Mouse (Mus musculus) hindbrain, embryonic 11.5 days (tissue): ENCODE data around the gene Cyp4f17. TPM values are rescaled to one million over a fixed set of nuclear protein-coding genes. Genes with fewer than 3 reads are reported as not detected.
"Not testable (repeated sequence)": the region's sequence is repeated elsewhere in the genome, so short reads cannot be mapped to it uniquely, and the experiment has no call there.

ENCODE experiments used
- ATAC-seq: fragments of 200-750 bp; cut with Nextera tagmentation; 2 replicates; pipeline ENCODE4 v1.8.0; 2017; ENCODE audit warnings: mild to moderate bottlenecking, moderate TSS enrichment, moderate library complexity; ENCODE audit not compliant: low FRiP score
- DNase-seq: peaks from one replicate; pipeline ENCODE4 v3.0.0-alpha.2; 2015; ENCODE audit warnings: low spot score
- H3K27ac ChIP-seq: fragments of 300-500 bp; sonication (generic); 2 replicates; pipeline ENCODE4 v1.5.1; 2014; ENCODE audit warnings: mild to moderate bottlenecking, low read depth, low read length
- H3K27me3 ChIP-seq: fragments of 300-500 bp; sonication (generic); 2 replicates; pipeline ENCODE4 v1.6.1; 2014; ENCODE audit warnings: mild to moderate bottlenecking, low read length, moderate library complexity, mixed read lengths; ENCODE audit not compliant: control insufficient read depth, insufficient read depth
- H3K36me3 ChIP-seq: fragments of 300-500 bp; sonication (generic); 2 replicates; pipeline ENCODE4 v1.6.1; 2014; ENCODE audit warnings: mild to moderate bottlenecking, low read length, moderate library complexity, mixed read lengths; ENCODE audit not compliant: control insufficient read depth, insufficient read depth
- H3K4me1 ChIP-seq: fragments of 300-500 bp; sonication (generic); replicated peaks from 2 replicates; pipeline ENCODE4 v1.6.1; 2014; ENCODE audit warnings: low read length, mixed read lengths; ENCODE audit not compliant: control insufficient read depth, insufficient read depth
- H3K4me2 ChIP-seq: fragments of 300-500 bp; sonication (generic); replicated peaks from 2 replicates; pipeline ENCODE4 v1.6.1; 2014; ENCODE audit warnings: mild to moderate bottlenecking, low read depth, low read length
- H3K4me3 ChIP-seq: fragments of 300-500 bp; sonication (generic); 2 replicates; pipeline ENCODE4 v1.5.1; 2014; ENCODE audit warnings: low read depth, low read length
- H3K9ac ChIP-seq: fragments of 300-500 bp; sonication (generic); 2 replicates; pipeline ENCODE4 v1.6.1; 2014; ENCODE audit warnings: low read depth, low read length
- H3K9me3 ChIP-seq: fragments of 300-500 bp; sonication (generic); 2 replicates; pipeline ENCODE4 v1.6.1; 2016; ENCODE audit warnings: low read length; ENCODE audit not compliant: control insufficient read depth
- WGBS: fragments of 180-500 bp; shearing (Covaris S2); extraction: QIAGEN DNeasy Blood & Tissue Kit; methylation state at CpG from one replicate; pipeline ENCODE4 v1.1.7; 2014; 5-methylcytosine and 5-hydroxymethylcytosine counted together
- polyA plus RNA-seq: library from polyadenylated mRNA; unstranded; fragments of >200 nt; fragmentation: Nextera tagmentation; extraction: Ambion mirVana; gene quantifications from 2 replicates; pipeline ENCODE4 v1.2.1, GENCODE M21; 2014

The Cyp4f17 gene
- polyA plus RNA-seq, 1 experiment from 2014 or later, result 10.3 TPM

DNA sequence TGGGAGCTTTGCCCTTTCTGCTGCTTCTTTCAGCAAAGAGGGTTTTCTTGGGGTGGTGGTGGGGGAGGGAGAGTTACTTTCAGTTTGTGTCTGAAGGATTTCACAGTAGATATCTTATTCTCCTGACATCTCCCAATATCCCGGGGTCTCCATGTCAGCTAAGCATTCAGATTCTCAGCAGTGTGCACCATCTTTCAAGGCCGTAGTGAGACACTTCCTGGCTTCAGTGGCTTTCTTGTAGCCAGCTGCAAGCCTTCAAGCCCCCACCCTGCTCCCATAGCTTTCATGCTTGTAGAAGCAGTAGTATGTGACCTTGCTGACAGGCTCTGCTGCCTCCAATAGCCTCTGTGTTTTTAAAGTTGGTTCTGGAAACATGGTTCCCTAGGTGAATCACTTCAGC lies 67.4 kb downstream of the Cyp4f17 start:
- ATAC-seq, DNase-seq, H3K4me2 ChIP-seq, H3K36me3 ChIP-seq, H3K27ac ChIP-seq, H3K27me3 ChIP-seq, H3K4me1 ChIP-seq, H3K9me3 ChIP-seq, H3K4me3 ChIP-seq, H3K9ac ChIP-seq: not testable (repeated sequence)
- WGBS, result 68% methylated on average over 2 of the region's 2 CpGs

DNA sequence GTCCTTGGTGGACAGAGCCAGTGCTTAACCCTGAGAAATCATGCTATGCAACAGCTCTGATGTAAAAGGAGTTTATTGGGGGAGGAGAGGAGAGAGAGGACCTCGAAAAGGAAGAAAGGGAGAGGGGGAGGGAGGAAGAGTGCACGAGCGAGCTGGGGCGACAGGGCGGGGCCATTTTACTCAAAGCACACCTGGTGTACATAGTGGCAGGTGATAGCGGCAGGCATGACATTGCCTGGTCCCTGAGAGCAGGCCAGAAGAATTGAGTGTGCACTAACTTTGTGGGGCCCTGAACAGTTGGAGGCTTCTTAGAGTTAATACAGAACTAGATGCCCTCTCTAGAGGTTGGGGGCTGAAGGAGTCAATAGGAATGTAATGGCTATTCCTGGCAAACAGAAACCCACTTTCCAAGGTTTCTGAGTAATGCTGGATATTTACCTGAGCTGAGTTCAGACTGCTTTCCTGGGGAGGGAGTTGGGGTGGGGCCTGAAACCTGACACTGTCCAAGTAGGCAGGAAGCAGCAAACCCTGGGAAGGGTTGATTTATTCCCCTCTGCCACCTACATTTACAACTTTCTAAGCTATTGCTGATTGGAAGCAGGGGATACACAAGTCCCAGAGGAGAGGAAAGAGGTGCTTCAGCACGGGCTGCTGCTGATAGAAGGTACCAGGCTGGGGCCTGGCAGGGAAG lies 71.8 kb downstream of the Cyp4f17 start:
- H3K9me3 ChIP-seq, result no peaks in the 10 kb centered on the region
- ATAC-seq (no peak), DNase-seq (no peak)
- WGBS, result 56% methylated on average over 7 of the region's 7 CpGs
- H3K27ac ChIP-seq, result no peak overlapping the region
- H3K4me2 ChIP-seq, result no peak overlapping the region
- H3K27me3 ChIP-seq, result no peaks in the 10 kb centered on the region
- H3K4me1 ChIP-seq, result no peaks in the 10 kb centered on the region
- H3K9ac ChIP-seq, result no peak overlapping the region
- no peak overlapping the region for H3K4me3 ChIP-seq
- H3K36me3 ChIP-seq, result no peaks in the 10 kb centered on the region

Other genes with a start within 250 kb of the Cyp4f17 start
- gene Brd4, start 221.3 kb upstream of the Cyp4f17 start, polyA plus RNA-seq, result 87.0 and 98.5 TPM in 2 replicates
- 54.4 and 66.2 TPM in 2 replicates for gene Akap8, start 184.8 kb upstream of the Cyp4f17 start, polyA plus RNA-seq
- 69.3 and 80.1 TPM in 2 replicates for gene Akap8l, start 155.4 kb upstream of the Cyp4f17 start, polyA plus RNA-seq
- 27.8 and 33.0 TPM in 2 replicates for gene Wiz, start 116.6 kb upstream of the Cyp4f17 start, polyA plus RNA-seq
- 0.48 and 0.89 TPM in 2 replicates for gene Rasal3, start 102.5 kb upstream of the Cyp4f17 start, polyA plus RNA-seq
- gene Pglyrp2, start 81.9 kb upstream of the Cyp4f17 start, polyA plus RNA-seq, result not detected in 2 replicates
- gene Cyp4f39, start 53.3 kb upstream of the Cyp4f17 start, polyA plus RNA-seq, result 0.50 TPM in 1 of 2 replicates, not detected in the other
- 11.4 TPM in 2 replicates for gene Cyp4f16, start 30.5 kb downstream of the Cyp4f17 start, polyA plus RNA-seq
- gene Cyp4f37, start 115.3 kb downstream of the Cyp4f17 start, polyA plus RNA-seq, result not detected in 2 replicates
- not detected in 2 replicates for gene Cyp4f40, start 152.8 kb downstream of the Cyp4f17 start, polyA plus RNA-seq
- 0.43 and 0.66 TPM in 2 replicates for gene Cyp4f15, start 179.6 kb downstream of the Cyp4f17 start, polyA plus RNA-seq